Mouse (Mus musculus) granulocyte monocyte progenitor cell, adult 5-6 weeks (primary cell): Measurements from ENCODE around the gene Eftud2. TPM values are rescaled to one million over a fixed set of nuclear protein-coding genes. Genes with fewer than 3 reads are reported as not detected.

ENCODE experiments used
- ATAC-seq: replicated peaks from 2 replicates; pipeline ENCODE4 v1.8.0; 2016; ENCODE audit warnings: mild to moderate bottlenecking, moderate TSS enrichment, inconsistent platforms; ENCODE audit not compliant: poor library complexity, severe bottlenecking
- total RNA-seq, 2 experiments: library from RNA; stranded (forward) in 1 of 2; stranded (reverse) in 1 of 2; fragments of 200-712, 200-1000 nt in 1 of 2; fragments of >200 nt in 1 of 2; fragmentation: Nextera tagmentation in 1 of 2; gene quantifications; 2 replicates each; pipeline ENCODE4 v1.2.3; 2014 to 2017

The Eftud2 gene
- total RNA-seq, 2 experiments from 2014 or later: 193 to 236 TPM

DNA sequence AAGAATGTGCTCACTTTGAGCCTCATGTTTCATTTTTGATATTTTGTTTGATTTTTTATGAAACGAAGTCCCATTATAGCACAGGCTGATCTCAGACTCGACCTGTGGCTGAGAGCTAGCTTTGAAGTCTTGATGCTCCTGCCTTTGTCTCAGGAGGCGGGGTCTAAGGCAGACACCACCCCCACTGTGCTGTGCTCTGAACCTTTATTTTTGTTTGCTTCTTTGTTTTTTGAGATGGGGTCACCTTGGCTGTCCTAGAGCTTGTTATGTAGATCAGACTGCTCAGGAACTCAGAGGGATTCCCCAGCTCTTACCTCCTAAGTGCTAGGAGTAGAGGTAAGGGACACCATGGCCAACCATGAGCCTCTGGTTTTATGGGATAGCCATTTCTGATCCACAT is 60.4 kb downstream of the Eftud2 start:
- no peak for ATAC-seq

DNA sequence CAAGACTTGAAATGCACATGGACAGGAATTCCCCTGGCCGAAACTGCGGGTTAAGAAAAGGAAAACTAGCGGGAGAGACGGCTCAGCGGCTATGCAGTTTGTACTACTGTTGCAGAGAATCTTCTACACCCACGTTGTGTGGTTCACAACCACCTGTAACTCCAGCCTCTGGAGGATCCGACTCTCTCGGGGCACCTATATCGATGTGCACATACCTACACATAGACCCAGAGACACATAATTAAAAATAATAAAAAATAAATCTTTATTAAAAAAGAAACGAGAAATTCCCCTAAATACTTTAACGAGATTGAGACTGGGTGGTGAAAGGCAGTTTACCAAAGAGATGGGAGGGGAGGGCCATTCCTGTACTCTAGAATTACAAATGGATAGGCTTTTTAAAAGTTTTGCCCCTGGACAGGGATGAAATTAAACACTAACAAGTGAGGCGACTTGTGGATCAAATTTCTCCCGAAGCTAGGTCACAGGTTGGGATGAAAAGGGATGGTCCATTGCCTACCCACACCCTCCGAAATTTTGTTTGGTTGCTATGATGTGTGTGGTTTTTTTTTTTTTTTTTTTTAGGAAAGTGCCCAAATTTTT is 60.9 kb downstream of the Eftud2 start:
- no peak for ATAC-seq

DNA sequence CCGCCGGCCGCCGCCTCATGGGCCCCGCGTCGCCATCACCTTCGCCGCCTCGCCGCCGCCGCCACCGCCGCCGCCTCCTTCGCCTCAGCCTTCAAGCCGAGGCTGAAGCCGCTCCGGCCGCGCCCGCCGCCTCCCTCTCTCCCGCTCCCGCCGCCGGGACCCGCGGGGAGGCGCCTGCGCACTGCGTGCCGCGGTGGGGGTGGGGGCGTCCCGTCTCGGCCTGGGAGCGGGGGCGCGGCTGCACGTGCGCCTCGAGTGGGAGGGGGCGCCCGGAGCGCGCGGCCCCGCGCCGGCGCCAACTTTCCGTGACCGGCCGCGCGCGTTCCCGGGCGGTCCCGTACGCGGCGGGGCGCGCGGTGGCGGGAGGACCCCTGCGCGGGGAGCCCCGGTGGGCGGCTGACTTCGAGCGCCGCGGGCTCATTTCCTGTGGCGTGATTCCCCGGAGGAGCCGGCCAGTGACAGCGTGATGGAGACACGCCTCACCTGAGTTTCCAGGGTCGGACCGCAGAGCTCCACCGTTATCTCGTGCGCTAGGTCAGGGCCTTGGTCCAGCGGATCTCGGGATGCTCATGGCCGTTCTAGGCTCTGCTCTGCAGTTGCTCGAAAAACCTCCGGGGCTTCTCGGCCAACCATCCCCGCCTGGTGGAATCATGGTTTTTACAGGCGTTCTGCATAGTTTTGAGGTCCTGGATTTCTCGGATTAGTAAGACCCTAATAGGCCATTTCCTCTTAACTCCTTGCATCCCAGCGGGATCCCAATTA is 61.6 kb downstream of the Eftud2 start, which contains the start of gene Gjc1:
Gene Gjc1 (minus strand): TSS at position 680 of the 762 bp plus-strand sequence.
- 0 out of 2 replicates have a peak, but pooled peaks have one; percentile 20 for ATAC-seq

DNA sequence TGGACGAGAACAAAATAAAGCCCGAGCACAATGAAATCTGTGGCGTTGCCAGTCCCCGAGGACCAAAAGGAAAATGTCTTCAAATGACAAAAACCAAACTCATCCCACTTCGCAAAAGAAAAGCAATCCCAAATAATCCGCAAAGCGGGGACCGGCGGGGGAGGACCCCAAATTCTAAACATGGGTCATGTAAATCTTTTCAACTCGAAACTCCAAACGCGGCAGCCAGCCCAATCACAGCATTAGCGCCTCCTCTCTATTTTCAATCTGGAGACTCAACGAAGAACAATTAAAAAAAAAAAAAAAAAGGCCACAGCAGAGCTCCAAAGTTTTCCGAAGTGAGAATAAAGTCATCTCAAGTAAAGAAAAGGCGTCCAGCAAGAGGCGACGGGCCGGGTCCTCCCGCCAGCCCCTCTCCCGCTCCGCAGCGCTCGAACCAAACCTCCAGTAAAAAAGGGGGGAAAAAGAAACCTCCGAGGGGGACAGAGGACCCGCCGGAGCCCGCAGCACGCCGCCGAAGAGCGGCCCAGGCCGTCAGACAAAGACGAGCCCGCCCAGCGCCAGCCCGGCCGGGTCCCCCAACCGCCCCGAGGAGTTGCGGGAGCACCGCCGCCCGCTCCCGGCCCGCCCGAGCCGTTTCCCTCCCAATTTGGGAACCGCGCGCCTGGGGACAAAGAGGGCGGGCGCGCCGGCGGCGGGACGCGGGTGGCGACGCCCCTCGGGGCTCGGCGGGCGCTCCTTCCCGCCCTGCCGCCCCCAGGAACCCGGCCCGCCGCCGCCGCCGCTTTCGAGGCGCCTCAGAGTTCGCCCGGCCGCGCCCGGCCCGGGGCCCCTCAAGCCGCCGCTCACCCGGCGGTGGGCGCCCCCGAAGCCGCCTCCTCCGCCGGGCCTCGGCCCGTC is 62.4 kb downstream of the Eftud2 start:
- peak; percentile 25; the same call in 1 of the 2 replicates for ATAC-seq

DNA sequence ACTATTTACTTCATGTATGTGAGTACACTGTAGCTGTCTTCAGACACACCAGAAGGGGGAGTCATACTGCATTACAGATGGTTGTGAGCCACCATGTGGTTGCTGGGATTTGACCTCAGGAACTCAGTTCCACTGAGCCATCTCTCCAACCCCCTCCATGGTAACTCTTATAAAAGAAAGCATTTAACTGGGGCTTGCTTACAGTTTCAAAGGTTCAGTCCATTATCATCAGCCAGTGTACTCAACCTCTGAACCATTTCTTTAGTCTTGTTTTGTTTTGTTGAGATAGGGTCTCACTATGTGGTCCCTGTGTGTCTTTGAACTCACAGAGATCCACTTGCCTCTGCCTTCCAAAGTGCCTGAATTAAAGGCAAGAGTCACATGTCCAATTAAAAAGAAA is 65.9 kb downstream of the Eftud2 start:
- no peak for ATAC-seq

DNA sequence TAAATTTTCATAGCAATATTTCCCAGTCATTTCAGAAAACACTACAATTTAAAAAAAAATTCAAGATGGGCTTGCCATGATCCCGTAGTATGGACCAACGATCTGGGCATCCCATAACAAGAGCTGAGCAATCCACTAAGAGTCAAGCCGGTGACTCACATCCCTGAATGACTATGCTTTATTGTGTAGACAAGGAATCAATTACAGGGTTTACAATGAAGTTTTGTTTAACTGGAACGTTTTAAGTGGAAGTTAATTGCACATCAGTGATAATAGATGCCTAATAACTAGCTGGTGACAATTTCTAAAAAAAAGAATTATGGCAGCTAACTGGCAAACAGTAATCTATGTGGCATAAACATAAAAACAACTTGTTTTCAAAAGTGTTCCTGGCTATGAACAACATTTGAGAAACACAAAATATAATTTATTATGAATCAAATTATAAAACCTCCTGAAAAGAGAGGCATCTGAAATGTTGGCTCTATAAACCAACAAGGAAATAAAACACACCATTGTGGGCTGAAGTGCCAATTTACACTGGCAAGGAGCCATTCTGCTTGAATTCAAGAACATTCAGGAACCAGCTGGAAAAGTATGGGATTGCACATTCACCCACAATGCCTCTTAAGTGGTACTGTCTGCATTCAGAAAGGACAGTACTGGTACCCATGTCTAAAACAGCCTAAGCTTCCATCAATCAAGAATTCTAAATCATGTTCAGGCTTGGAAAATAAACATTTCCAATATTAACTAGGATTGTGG is 69.9 kb downstream of the Eftud2 start:
- no peak for ATAC-seq

DNA sequence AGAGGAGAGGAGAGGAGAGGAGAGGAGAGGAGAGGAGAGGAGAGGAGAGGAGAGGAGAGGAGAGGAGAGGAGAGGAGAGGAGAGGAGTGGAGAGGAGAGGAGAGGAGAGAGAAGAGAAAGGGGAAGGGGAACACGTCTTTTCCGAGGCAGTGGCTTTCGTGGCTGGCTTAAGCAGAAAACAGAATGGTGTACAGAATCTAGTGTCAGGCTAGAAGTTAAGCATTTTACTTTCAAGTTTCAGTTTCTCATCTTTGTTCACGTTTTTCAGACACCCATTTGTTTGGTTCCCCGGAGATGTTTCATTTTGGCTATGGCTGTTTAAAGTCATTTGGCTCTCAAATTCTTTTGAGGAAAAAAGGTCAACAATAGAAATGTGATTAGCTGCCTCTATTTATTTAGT is 72.5 kb downstream of the Eftud2 start:
- no peak for ATAC-seq

DNA sequence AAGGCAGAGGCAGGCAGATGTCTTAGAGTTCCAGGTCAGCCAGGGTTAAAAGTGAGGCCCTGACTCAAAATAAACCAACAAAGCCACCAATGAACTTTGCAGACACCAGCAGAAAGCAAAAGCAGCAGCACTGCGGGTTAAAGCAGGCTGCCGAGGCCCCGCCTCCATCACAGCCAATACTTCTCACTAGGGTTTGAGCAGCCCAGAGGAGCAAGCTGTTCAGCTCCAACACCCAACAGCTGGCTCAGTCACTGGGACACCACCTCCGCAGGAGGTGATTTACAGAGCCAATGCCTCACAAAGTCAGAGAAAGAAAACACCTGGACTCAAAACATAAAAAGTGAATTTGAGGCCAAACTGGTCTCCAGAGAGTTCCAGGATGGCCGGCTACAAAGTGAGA is 77.3 kb downstream of the Eftud2 start:
- no peak for ATAC-seq

DNA sequence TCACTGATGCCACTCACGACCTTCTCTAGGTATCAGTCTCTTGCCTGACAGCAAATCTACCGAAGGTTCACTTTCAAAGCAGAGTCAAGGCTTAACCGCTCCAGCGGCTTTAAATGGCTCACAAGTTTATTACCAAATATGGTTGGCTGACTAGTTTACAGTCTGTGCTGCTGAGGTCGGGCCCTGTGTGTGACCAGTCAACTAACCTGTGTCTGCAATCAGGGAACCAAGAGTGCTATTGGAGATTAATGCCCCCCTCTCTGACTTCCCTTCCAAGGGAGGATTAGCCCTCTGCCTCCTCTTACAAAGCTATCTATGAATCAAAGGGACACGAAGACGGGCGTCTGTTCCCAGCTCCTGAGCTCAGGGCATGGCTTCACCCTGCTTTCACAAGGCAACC is 86.6 kb downstream of the Eftud2 start:
- no peak for ATAC-seq

DNA sequence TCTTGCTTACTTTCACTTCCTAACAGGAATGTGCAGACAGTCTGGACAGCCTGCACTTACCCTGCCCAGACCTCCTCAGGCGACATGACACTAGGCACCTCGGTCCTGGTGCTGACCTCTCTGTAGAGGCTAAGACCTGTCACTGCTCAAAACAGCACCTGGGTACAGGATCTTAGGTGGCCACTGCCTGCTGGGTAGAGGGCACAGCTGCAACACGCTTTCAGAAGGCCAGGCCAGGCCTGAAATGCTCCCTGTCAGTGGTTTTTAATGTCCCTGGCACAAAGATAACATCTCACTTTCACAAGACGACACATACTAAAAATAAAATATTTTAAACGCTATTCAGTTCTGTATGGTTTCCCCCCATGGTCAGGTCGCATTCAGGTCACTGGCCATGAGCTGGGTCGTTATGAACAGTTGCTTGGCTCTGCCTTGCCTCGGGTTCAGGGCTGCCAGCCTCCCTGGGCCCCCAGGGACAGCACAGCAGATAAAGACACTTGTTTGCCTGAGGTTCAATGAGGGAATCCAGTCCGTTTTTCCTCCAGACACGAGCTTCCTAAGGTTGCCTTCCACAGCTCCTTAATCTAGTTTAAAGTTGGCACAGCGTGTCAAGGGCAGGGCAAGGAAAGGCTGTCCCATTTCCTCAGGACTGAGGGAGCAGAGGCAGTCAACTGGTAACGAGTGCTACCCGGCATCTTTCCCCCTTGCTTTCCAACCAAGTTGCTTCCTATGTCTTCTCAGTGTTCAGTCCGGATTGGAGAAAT is 88.9 kb downstream of the Eftud2 start:
- 0 out of 2 replicates have a peak, but pooled peaks have one; percentile 30 for ATAC-seq

Other genes with a start within 250 kb of the Eftud2 start
- gene Meioc, start 217.3 kb downstream of the Eftud2 start, total RNA-seq (2014; fragmentation: Nextera tagmentation): not detected in 2 replicates
- gene Meioc, start 217.3 kb downstream of the Eftud2 start, total RNA-seq (2017): not detected in 2 replicates
- 15.5 and 16.9 TPM in 2 replicates for gene Ccdc43, start 183.2 kb downstream of the Eftud2 start, total RNA-seq (2014; fragmentation: Nextera tagmentation)
- gene Ccdc43, start 183.2 kb downstream of the Eftud2 start, total RNA-seq (2017): 33.5 and 42.8 TPM in 2 replicates
- gene Adam11, start 119.5 kb downstream of the Eftud2 start, total RNA-seq (2014; fragmentation: Nextera tagmentation): 9.4 TPM in 1 of 2 replicates, not detected in the other
- gene Adam11, start 119.5 kb downstream of the Eftud2 start, total RNA-seq (2017): 0.17 TPM in 1 of 2 replicates, not detected in the other
- gene Gjc1, start 61.3 kb downstream of the Eftud2 start, total RNA-seq (2014; fragmentation: Nextera tagmentation): not detected in 2 replicates
- not detected in 2 replicates for gene Gjc1, start 61.3 kb downstream of the Eftud2 start, total RNA-seq (2017)
- not detected in 2 replicates for gene Higd1b, start 45.1 kb downstream of the Eftud2 start, total RNA-seq (2014; fragmentation: Nextera tagmentation)
- not detected in 2 replicates for gene Higd1b, start 45.1 kb downstream of the Eftud2 start, total RNA-seq (2017)
- not detected in 2 replicates for gene Ccdc103, start 219 bp upstream of the Eftud2 start, total RNA-seq (2014; fragmentation: Nextera tagmentation)
- not detected in 2 replicates for gene Ccdc103, start 219 bp upstream of the Eftud2 start, total RNA-seq (2017)
- not detected in 2 replicates for gene Fam187a, start 4.2 kb upstream of the Eftud2 start, total RNA-seq (2014; fragmentation: Nextera tagmentation)
- not detected in 2 replicates for gene Fam187a, start 4.2 kb upstream of the Eftud2 start, total RNA-seq (2017)
- not detected in 2 replicates for gene Gfap, start 19.9 kb upstream of the Eftud2 start, total RNA-seq (2014; fragmentation: Nextera tagmentation)
- not detected in 2 replicates for gene Gfap, start 19.9 kb upstream of the Eftud2 start, total RNA-seq (2017)
- 4.9 and 11.6 TPM in 2 replicates for gene Kif18b, start 44.1 kb upstream of the Eftud2 start, total RNA-seq (2014; fragmentation: Nextera tagmentation)
- gene Kif18b, start 44.1 kb upstream of the Eftud2 start, total RNA-seq (2017): 19.9 and 22.6 TPM in 2 replicates
- gene C1ql1, start 65.7 kb upstream of the Eftud2 start, total RNA-seq (2014; fragmentation: Nextera tagmentation): not detected in 2 replicates
- gene C1ql1, start 65.7 kb upstream of the Eftud2 start, total RNA-seq (2017): not detected in 2 replicates
- gene Nmt1, start 147.2 kb upstream of the Eftud2 start, total RNA-seq (2014; fragmentation: Nextera tagmentation): 39.2 and 44.9 TPM in 2 replicates
- gene Nmt1, start 147.2 kb upstream of the Eftud2 start, total RNA-seq (2017): 54.1 and 58.9 TPM in 2 replicates
- 30.5 and 40.9 TPM in 2 replicates for gene Dcakd, start 147.3 kb upstream of the Eftud2 start, total RNA-seq (2014; fragmentation: Nextera tagmentation)
- gene Dcakd, start 147.3 kb upstream of the Eftud2 start, total RNA-seq (2017): 14.3 and 17.0 TPM in 2 replicates
- gene Plcd3, start 220.7 kb upstream of the Eftud2 start, total RNA-seq (2014; fragmentation: Nextera tagmentation): 0.41 TPM in 1 of 2 replicates, not detected in the other
- gene Plcd3, start 220.7 kb upstream of the Eftud2 start, total RNA-seq (2017): 3.2 TPM in 1 of 2 replicates, not detected in the other
- gene Acbd4, start 220.7 kb upstream of the Eftud2 start, total RNA-seq (2014; fragmentation: Nextera tagmentation): 4.8 and 9.6 TPM in 2 replicates
- 5.8 and 10.7 TPM in 2 replicates for gene Acbd4, start 220.7 kb upstream of the Eftud2 start, total RNA-seq (2017)
- gene Hexim1, start 235.2 kb upstream of the Eftud2 start, total RNA-seq (2014; fragmentation: Nextera tagmentation): 9.7 and 13.5 TPM in 2 replicates
- gene Hexim1, start 235.2 kb upstream of the Eftud2 start, total RNA-seq (2017): 28.7 and 31.0 TPM in 2 replicates